Mouse (Mus musculus) ES-E14 (cell line): ENCODE results near the gene Gpr152.

Source experiments
- CHD2 ChIP-seq: IDR thresholded peaks from 2 replicates; pipeline ENCODE4 v1.6.1; 2014; ENCODE audit warnings: mild to moderate bottlenecking, low read depth, low read length, inconsistent platforms
- HCFC1 ChIP-seq: IDR thresholded peaks from 2 replicates; pipeline ENCODE4 v1.6.1; 2012; ENCODE audit warnings: low read length, inconsistent platforms, borderline replicate concordance; ENCODE audit not compliant: insufficient read depth
- MAFK ChIP-seq: IDR thresholded peaks from 2 replicates; pipeline ENCODE4 v1.6.1; 2014; ENCODE audit warnings: mild to moderate bottlenecking, low read depth, low read length, inconsistent platforms; ENCODE audit not compliant: insufficient read depth
- ZC3H11A ChIP-seq: IDR thresholded peaks from 2 replicates; pipeline ENCODE4 v1.6.1; 2012; ENCODE audit warnings: low read depth, mild to moderate bottlenecking, inconsistent platforms, low read length, borderline replicate concordance
- ZNF384 ChIP-seq: IDR thresholded peaks from 2 replicates; pipeline ENCODE4 v1.6.1; 2012; ENCODE audit warnings: low read depth, low read length, inconsistent platforms

DNA sequence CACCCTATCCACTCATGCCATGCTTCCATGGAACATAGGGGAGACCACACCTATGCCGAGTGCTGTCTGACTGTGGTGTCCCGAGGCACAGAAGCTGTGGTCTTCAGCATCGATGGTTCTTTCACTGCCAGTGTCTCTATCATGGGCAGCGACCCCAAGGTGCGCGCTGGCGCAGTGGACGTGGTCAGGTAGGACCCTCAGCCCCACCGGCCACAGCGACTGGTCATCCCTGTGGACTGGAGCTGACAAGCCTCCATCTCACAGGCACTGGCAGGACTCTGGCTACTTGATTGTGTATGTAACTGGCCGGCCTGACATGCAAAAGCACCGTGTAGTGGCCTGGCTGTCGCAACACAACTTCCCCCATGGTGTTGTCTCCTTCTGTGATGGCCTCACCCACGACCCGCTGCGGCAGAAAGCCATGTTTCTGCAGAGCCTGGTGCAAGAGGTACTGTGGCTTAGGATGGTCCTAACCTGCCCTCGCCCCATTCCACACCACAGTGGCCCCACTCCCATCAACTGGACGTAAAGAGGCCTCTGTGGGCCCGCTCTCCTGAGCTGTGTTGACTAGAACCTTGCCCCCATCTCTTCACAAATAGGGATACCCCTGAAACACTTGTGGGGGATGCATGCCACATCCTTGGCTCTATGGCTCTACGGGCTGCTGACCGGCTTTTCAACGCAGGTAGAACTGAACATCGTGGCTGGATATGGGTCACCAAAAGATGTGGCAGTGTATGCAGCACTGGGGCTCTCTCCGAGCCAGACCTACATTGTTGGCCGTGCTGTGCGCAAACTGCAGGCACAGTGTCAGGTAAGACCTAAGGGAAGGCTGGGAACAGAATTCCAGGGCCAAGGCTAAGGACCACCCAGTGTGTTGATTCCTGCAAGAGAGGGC lies 27.3 kb upstream of the Gpr152 start:
- TF ChIP-seq MAFK: no peak
- TF ChIP-seq CHD2: no peak
- no peak for TF ChIP-seq HCFC1
- TF ChIP-seq ZC3H11A: no peak
- no peak for TF ChIP-seq ZNF384
